Mouse (Mus musculus): ENCODE data around the gene Gm8094.
"Not testable (repeated sequence)": the region's sequence is repeated elsewhere in the genome, so short reads cannot be mapped to it uniquely, and the experiment has no call there.

Gene Gm8094

GRCm38 (mm10) chr14:43076543-43076942 lies at the start of gene Gm8094:
Gm8094 (minus strand) TSS chr14:43076643.
- DNase-seq (ENCODE audit: low read depth, low spot score), result not testable (repeated sequence)

- DNase-seq (ENCODE audit: low read depth, low spot score), result not testable (repeated sequence)
Measured at GRCm38 (mm10) chr14:43119673-43120072, 43.2 kb upstream of the Gm8094 start.

- not testable (repeated sequence) for DNase-seq (ENCODE audit: low read depth, low spot score)
Measured at GRCm38 (mm10) chr14:43100301-43100700, 23.9 kb upstream of the Gm8094 start, which contains the start of gene Gm8104. Gm8104 (plus strand) TSS chr14:43100601.

GRCm38 (mm10) chr14:43089103-43089919 lies 12.9 kb upstream of the Gm8094 start:
- DNase-seq (ENCODE audit: low read depth, low spot score), result not testable (repeated sequence)

- DNase-seq (ENCODE audit: low read depth, low spot score), result not testable (repeated sequence)
Measured at GRCm38 (mm10) chr14:43084936-43085730, 8.7 kb upstream of the Gm8094 start.

- DNase-seq (ENCODE audit: low read depth, low spot score), result not testable (repeated sequence)
Measured at GRCm38 (mm10) chr14:43060179-43060578, 16.3 kb downstream of the Gm8094 start.

GRCm38 (mm10) chr14:43058063-43058462 lies 18.4 kb downstream of the Gm8094 start:
- DNase-seq (ENCODE audit: low read depth, low spot score), result not testable (repeated sequence)

Data from retina, adult 2 months (tissue).